Mouse (Mus musculus): ENCODE results near the gene Olfr672.
"Not testable (repeated sequence)": the region's sequence is repeated elsewhere in the genome, so short reads cannot be mapped to it uniquely, and the experiment has no call there.

Gene Olfr672

DNA sequence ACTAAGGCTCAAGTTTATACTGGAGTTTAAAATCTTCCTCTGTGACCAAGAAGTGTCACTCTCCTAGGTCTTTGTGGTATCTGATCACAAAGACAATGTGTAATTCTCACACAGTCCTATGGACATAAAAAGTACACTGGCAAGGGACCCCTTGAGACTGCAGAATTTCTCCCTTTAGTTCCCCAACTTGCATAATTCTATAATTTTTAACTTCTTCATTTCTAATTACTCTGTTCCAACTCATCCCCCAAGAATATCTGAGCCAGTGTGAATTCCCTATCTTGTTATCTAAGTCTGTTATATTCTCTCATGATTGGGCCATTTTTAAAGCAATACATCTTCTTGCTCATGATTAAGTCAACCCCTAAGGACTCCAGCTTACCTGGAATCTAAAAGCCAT lies at the start of gene Olfr672:
Gene Olfr672 (minus strand): TSS at position 101 of the 400 bp plus-strand sequence.
- DNase-seq (ENCODE audit: low read depth, low spot score), result no peak

DNA sequence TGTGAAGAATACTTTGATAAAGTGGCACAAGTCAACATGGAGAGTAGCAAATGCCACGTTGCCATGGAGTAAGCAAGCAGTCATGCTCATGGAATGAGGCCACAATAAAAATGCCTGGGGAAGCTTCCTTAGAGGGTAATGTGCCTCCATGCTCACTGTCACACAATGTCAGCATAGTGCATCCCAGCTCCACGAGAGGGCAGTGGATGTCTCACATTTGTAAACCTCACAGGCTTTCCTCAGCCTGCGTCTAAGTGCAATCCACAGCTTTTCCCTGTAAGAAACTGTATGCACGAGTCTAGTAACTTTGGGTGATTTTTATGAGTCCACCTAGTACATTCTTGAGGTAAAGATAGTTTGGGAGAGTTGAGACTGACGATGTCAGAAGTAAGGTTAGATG lies 32.0 kb upstream of the Olfr672 start:
- DNase-seq (ENCODE audit: low read depth, low spot score), result peak; percentile 3

DNA sequence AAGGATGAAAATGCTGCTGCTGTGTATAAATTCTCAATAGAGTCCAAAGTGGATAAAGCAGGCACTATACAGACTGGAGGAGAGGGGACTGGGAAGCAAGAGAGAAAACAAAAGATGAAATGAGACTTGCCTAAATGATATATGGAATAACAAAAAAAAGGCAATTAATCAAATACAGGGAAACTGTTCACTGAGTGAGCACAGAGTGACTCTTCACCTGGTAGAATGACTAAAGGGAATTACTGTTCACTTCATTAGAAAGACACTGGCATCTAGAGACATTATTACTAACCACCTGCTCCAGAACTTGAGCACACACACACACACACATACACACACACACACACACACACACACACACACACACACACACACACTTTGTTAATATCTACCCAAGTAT lies 30.6 kb upstream of the Olfr672 start, which contains the start of gene Olfr676:
Gene Olfr676 (plus strand): TSS at position 301 of the 400 bp plus-strand sequence.
- DNase-seq (ENCODE audit: low read depth, low spot score), result no peak

DNA sequence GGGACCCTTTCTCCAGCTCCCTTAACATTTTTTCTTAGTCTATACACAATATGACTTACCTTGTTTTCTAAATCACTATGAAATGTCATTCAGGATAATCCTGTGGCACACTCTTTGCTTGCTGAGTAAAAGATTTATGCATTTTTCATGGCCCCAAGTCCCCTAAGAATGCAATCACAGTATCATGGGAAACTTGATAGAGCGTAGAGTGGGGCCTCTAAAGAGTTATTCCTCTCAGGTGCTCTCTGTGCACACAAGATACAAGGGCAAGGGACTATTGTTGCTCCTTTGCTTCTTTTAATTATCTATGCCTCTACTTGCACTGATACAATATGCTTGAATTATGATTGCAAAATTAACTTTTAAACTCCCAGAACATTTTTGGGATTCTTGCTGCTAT lies 26.5 kb upstream of the Olfr672 start, which contains the start of gene Olfr675:
Gene Olfr675 (minus strand): TSS at position 101 of the 400 bp plus-strand sequence.
- DNase-seq (ENCODE audit: low read depth, low spot score), result no peak

- peak; percentile 7 for DNase-seq (ENCODE audit: low read depth, low spot score)
These were observed 20.7 kb upstream of the Olfr672 start for GRCm38 (mm10) chr7:105022530-105022929.

DNA sequence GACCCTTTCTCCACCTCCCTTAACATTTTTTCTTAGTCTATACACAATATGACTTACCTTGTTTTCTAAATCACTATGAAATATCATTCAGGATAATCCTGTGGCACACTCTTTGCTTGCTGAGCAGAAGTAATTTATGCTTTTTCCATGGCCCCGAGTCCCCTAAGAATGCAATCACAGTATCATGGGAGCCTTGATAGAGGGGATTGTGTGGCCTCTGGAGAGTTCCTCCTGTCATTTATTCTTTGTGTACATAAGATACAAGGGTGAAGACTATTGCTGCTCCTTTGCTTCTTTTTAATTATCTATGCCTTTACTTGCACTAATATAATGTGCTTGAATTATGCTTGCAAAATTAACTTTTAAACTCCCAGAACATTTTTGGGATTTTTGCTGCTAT lies 22.8 kb downstream of the Olfr672 start, which contains the start of gene Olfr671:
Gene Olfr671 (minus strand): TSS at position 101 of the 400 bp plus-strand sequence.
- DNase-seq (ENCODE audit: low read depth, low spot score), result no peak

- DNase-seq (ENCODE audit: low read depth, low spot score), result peak; percentile 4
These were observed 29.3 kb downstream of the Olfr672 start for GRCm38 (mm10) chr7:104972507-104972906.

- DNase-seq (ENCODE audit: low read depth, low spot score), result no peak
These were observed 39.3 kb downstream of the Olfr672 start, which contains the start of gene Olfr670 for GRCm38 (mm10) chr7:104962520-104962919. TSS of gene Olfr670 (minus strand) at chr7:104962620.

DNA sequence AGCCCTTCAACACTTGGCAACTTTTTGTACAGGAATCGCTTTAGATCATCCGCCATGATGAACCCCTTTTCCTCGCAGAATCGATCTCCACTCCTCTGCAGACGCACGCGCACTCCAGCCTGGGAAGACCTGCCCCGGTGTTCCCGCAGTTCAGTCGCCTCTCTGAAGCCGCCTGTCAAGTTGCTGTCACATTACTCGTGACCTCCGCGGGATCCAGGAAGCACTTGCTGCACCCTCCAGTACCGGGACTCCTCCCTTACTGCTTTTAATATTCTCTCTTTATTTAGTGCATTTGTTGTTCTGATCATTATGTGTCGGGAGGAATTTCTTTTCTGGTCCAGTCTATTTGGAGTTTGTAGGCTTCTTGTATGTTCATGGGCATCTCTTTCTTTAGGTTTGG lies 51.6 kb downstream of the Olfr672 start:
- DNase-seq (ENCODE audit: low read depth, low spot score), result not testable (repeated sequence)

Measured in brain, adult 2 months (tissue).